Mouse (Mus musculus): ENCODE results near the gene Ablim1.

The Ablim1 gene

DNA sequence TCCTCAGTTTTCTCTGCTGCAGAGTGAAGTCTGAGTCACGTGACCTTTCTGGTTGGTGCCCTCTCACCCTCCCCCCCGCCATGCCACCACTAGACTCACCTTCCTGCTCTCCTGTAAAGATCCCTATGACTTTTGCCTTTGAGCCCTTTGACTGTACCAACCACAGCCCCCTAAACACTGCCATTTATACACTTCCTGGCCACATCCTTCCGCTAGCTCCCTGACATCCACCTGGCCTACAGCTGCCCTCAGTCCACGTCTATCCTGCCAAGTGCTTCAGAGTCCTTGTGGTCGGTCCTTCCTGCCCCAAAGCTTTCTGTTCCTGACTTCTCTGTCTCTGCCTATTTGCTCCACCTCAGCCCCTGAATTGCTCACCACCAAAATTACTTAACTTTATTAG, 29.1 kb upstream of the Ablim1 start:
- no peak for DNase-seq (ENCODE audit: low spot score)

DNA sequence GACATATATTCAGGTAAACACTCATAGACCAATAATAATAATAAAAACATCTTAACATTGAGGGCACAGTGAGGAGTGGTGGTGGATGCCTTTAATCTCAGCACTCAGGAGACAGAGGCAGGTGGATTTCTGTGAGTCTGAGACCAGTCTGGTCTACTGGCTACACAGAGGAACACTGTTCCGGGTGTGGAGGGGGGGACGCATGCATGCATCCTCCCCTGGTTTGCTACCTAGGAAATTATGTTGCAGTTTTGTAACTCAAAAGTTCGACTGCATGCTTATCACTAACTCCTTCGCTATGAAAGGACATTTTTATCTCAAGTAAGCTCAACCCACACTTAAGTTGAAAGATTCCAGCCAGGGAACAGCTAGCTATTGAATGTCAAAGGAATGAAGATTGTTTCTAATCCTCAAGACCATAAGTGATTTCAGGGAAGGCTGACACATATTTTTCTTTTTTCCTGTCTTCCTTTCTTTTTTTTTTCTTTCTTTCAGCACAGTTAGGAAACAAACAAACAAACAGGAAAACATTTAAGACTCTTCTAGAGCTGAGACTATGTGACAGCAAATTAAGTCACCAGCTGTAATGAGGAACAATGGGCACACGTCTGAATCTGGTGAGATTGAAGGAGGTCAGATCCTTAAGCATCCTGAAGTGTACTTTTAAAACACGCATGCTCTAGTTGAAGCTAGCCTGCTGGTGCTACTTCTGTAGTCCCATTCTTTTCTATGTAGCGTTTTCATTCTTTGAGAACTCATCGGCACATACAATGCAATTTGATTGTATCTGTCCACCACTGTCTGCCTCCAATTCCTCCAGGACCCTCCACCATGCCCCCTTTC, 26.4 kb upstream of the Ablim1 start:
- peak; percentile 41 for DNase-seq (ENCODE audit: low spot score)

- no peak for DNase-seq (ENCODE audit: low spot score)
Measured at GRCm38 (mm10) chr19:57339281-57339864, 24.7 kb upstream of the Ablim1 start.

DNA sequence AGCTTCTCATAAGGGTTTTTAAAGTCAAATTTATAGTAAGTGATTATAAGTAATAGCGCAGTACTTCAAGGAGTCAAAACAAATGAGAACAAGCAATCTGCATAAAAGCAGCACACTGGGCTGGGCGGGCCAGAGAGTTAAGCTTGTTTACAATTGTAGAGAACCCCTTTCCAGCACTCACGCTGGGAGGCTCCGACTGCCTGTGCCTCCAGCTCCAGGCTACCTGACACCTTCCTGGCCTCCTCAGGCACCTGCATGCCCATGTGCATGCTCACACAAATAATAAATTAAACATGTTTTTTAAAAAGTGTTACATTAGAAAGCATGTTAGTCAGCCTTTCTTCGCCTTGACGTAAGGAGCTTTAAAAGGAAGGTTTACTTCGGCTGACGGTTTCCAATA, 20.4 kb upstream of the Ablim1 start:
- no peak for DNase-seq (ENCODE audit: low spot score)

GRCm38 (mm10) chr19:57333356-57333755, 18.6 kb upstream of the Ablim1 start:
- no peak for DNase-seq (ENCODE audit: low spot score)

DNA sequence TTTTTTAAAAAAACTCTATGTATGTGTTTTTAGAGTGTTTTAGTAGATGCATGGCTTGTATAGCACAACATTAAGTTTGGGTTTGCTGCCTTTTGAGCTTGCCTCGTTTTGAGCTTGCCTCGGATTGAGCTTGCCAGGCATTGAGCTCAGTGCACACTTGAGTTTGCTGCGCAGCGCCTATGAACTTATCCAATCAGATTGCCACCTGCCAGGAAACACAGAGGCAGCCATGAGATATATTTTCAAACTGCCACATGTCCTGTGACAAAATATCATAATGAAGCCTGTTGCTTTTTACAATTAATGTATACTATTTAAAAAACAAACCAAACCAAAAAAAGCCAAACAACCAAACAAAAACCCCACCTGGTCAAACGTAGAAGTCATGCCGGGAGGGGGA, 16.5 kb upstream of the Ablim1 start:
- DNase-seq (ENCODE audit: low spot score) = no peak

- no peak for DNase-seq (ENCODE audit: low spot score)
Measured at GRCm38 (mm10) chr19:57330309-57330708, 15.6 kb upstream of the Ablim1 start.

GRCm38 (mm10) chr19:57328792-57329191, 14.1 kb upstream of the Ablim1 start:
- DNase-seq (ENCODE audit: low spot score) = peak; percentile 64

GRCm38 (mm10) chr19:57328269-57328668, 13.6 kb upstream of the Ablim1 start:
- DNase-seq (ENCODE audit: low spot score) = no peak

DNA sequence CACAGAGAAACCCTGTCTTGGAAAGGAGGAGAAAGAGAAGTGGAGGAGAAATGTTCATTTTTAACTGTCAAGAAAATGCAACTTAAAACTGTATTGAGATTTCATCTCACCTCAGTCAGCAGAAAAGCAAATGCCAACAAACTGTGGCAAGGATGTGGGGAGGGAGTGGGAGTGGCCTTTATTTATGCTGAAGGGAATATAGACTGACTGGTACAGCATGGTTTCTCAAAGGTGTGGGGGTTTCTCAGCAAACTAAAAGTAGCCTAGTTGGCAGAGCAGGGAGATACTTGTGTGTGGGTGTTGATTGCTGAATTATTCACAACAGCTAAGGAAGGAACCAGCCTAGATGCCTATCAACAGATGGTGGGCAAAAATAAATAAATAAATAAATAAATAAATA, 13.0 kb upstream of the Ablim1 start:
- DNase-seq (ENCODE audit: low spot score) = no peak

GRCm38 (mm10) chr19:57325748-57326300, 11.1 kb upstream of the Ablim1 start:
- DNase-seq (ENCODE audit: low spot score) = peak; percentile 73

DNA sequence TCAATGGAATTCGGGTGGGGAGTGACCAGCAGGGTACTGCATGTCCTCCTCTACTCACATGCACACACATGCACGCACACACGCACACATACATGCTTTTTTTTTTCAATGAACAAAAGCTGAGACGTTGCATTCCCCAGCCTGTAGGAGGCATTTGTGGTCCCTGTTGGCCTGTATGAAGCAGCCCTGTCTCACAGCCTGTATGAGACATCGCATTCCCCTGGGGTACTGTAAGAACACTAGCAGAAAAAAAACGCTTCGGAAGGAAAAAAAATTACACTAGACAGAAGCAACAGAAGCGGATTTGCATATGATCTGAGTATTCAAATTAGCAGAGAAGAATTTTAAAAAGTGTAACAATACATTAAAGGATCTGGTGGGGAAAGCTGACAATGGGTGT, 8.4 kb upstream of the Ablim1 start:
- no peak for DNase-seq (ENCODE audit: low spot score)

DNA sequence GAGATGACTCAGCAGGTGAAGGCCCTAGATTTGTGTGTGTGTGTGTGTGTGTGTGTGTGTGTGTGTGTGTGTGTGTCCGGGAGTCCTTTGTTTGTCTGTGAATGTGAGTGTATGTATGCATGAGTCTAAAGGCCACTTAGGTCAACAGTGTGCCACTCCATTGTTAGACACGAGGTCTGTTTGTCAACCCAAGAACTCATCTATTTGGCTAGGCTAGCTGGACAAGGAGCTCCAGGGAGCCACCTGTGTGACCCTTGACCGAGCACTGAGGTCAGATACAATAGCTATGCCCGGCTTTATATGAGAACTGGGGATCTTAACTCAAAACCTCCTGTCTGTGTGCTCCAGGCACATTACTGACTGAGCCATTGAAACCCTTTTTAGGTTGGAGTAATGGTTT, 7.8 kb upstream of the Ablim1 start:
- no peak for DNase-seq (ENCODE audit: low spot score)

DNA sequence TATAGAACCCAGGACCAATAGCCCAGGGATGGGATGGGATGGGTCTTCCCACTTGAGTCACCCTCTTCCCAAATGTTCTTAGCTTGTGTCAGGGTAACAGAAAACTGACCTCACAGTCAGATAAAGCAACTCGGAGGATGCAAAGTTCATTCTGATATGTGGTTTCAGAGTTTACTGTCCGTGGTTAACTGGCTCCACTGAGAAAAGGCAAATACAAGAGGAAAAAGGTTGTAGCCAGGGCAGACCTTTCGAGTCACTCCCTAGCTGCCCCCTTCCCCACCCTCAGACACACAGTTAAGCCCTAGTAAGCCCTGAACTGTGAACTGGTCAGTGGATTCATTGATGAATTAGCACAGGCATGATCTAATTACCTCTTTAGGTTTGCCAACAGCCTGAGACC, 7.1 kb upstream of the Ablim1 start:
- no peak for DNase-seq (ENCODE audit: low spot score)

- peak; percentile 36 for DNase-seq (ENCODE audit: low spot score)
Measured at GRCm38 (mm10) chr19:57320656-57321382, 6.1 kb upstream of the Ablim1 start.

DNA sequence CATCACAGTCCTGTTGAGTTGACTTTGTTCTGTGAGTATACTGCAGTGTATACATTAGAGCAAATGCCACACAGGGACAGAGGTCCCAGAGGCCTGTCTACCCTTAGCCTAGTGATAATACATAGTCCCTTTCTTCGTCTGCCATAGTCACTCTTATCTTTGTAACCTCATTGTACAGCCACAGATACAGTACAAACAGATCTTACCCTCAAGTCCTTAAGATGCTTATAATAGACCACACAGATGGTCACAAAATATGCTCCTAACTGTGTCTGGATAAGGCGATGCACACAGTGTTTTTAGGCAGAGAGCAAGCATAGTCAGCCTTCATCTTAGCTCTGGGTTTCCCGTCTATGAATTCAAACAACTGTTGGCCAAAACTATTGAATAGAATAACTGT, 1.9 kb upstream of the Ablim1 start:
- DNase-seq (ENCODE audit: low spot score) = no peak

GRCm38 (mm10) chr19:57315013-57315565, 370 bp upstream of the Ablim1 start:
- no peak for DNase-seq (ENCODE audit: low spot score)

DNA sequence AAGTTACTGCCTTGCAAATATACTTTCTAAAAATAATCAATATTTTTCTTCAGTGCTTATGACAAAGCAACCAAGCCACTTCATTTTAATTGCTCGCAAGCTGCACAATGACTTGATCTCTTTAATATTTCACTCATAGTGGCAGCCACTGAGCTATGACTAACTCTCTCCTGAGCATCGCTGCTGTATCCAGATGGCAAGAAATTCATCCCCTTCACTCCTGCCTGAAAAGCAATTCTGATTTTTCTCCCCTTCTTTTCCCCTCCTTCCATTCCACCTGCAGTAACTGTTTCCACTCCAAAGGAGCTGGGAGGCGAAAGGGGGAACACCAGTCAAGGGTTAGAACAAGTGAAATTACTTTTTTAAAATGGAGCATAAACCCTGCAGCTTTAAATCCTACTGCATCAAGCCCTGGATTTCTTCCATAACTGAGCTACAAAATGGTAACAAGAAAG, 801 bp downstream of the Ablim1 start:
- no peak for DNase-seq (ENCODE audit: low spot score)

DNA sequence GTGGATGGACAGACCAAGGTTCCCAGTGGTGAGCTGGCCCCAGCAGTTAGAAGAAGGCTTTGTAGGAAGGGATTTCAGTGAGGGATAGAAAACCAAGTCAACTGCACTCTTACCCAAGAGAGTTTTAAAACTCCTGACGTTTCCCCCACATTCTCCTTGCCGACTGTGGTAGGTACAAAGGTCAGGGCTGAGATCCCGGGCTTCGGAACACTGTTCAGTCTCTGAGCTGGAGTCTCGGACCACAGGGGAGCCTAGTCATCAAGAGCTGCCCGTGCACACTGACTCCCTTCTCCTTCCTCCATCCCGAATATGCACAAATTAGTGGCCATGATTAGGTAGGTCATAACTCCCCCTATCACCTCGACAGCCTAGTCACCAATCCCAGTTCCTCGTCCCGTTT, 1.5 kb downstream of the Ablim1 start:
- DNase-seq (ENCODE audit: low spot score) = no peak

DNA sequence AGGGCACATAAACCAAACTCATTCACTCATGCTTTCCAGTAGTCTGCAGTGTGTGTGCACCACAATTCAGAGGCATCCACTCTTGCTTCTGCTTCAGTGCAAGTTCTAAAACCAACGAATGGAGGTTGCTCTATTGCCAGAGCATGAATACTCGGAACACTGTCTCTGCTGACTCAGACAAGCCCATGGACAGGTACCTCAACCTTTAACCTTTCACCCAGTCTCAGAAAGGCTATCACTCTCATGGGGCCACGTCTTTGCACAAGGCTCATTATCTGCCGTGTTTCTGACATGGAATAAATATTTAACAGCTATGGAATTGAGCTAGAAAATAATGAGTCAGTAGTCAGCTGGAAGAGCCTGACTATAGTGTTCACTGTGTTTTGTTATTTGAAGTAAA, 4.7 kb downstream of the Ablim1 start:
- DNase-seq (ENCODE audit: low spot score) = no peak

DNA sequence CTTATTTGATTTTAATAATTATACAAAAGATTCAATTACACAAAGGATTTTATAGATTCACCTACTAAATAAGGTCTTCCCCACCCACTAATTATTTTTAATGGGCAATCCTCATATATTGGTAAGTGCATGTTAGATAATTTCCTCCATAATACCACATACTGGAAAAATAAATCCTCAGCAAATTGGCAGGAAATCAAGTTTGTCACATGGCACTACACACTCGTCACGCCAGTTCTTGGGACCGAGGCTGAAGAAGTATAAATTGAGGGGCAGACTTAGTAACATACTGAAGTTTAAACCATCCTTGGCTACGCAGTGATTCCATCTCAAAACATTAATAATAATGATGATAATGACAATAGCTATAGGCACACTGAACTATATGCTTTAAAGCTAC, 8.1 kb downstream of the Ablim1 start:
- DNase-seq (ENCODE audit: low spot score) = no peak

DNA sequence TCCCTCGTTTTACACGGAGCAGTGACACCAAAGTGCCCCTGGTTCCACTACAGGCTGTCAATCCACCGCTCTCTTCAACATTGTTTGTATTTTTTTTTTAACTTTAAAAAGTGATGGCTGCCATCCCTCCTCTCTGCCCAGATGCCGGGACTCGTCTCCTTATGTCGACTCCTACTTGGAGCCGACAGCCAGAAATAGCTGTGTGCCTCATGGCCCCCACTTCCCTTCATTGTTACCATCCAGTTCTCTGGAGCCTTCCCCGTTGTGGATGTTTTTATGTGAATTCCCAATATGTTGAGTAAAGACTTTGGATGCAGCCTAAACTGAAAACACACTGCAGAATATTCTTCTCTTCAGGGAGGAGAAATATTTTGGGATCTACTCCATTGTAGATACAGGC, 8.7 kb downstream of the Ablim1 start:
- DNase-seq (ENCODE audit: low spot score) = no peak
